Comparison of ENCODE assay signal across 17 mouse cellular contexts in genomic region chr11:7071617-7072016, GRCm38 (mm10). TPM values are rescaled to one million over a fixed set of nuclear protein-coding genes. Genes with fewer than 3 reads are reported as not detected.
A peak's percentile ranks its signal among the peaks of the same experiment; 100 is the strongest.
DNase-seq lines count a peak whose midpoint lies in the region; ATAC-seq and TF ChIP-seq lines count a peak whose summit lies in the region.
"Had no signal": no experiment of that assay in that cellular context is flagged by ENCODE, and none has a peak within 500 bp of the region (broad histone marks: within the 10 kb centered on the region; RNA-seq: fewer than 3 reads in every experiment).

No protein-coding gene starts in this region.

- peaks cover 74% of the 10 kb centered on the region for H3K4me1 ChIP-seq in cerebellum, adult 2 months (ENCODE audit: control insufficient read depth, insufficient read depth, low read length)
- H3K4me1 ChIP-seq in hindbrain, embryonic 15.5 days (replicated peaks): peaks cover 37% of the 10 kb centered on the region
- peaks cover 2% of the 10 kb centered on the region for H3K4me1 ChIP-seq in hindbrain, embryonic 16.5 days (ENCODE audit: control insufficient read depth, insufficient read depth, low read depth, low read length)
- H3K4me1 ChIP-seq in kidney, postnatal 0 days (replicated peaks; ENCODE audit: insufficient read depth, low read length): no peaks in the 10 kb centered on the region
- H3K4me1 ChIP-seq in neural tube, embryonic 15.5 days: peaks cover 38% of the 10 kb centered on the region
- H3K4me1 ChIP-seq: forebrain, embryonic 13.5 days had no signal

- peak overlapping the region; percentile 65 for H3K27ac ChIP-seq in cerebellum, adult 2 months (ENCODE audit: insufficient read depth, low read length)
- H3K27ac ChIP-seq in hindbrain, embryonic 15.5 days (replicated peaks): no peak overlapping the region
- H3K27ac ChIP-seq in hindbrain, embryonic 16.5 days (ENCODE audit: low read depth, low read length): no peak overlapping the region
- no peak overlapping the region; the same call in 1 of the 2 replicates for H3K27ac ChIP-seq in kidney, postnatal 0 days
- H3K27ac ChIP-seq in neural tube, embryonic 15.5 days (replicated peaks): no peak overlapping the region
- H3K27ac ChIP-seq: embryonic facial prominence, embryonic 10.5 days; forebrain, embryonic 13.5 days; heart, adult 2 months; heart, embryonic 13.5 days had no signal

- H3K9ac ChIP-seq in hindbrain, embryonic 15.5 days: no peak overlapping the region
- H3K9ac ChIP-seq in hindbrain, embryonic 16.5 days (ENCODE audit: low read depth, low read length): no peak overlapping the region
- H3K9ac ChIP-seq in kidney, postnatal 0 days (ENCODE audit: low read depth, low read length): no peak overlapping the region
- H3K9ac ChIP-seq in neural tube, embryonic 15.5 days (replicated peaks): no peak overlapping the region
- H3K9ac ChIP-seq: forebrain, embryonic 13.5 days; forebrain, postnatal 0 days; heart, embryonic 13.5 days had no signal

- H3K27me3 ChIP-seq in cerebellum, adult 2 months (ENCODE audit: control insufficient read depth, insufficient read depth, low read length): no peaks in the 10 kb centered on the region
- H3K27me3 ChIP-seq in hindbrain, embryonic 15.5 days: no peaks in the 10 kb centered on the region
- no peaks in the 10 kb centered on the region for H3K27me3 ChIP-seq in hindbrain, embryonic 16.5 days (replicated peaks; ENCODE audit: control insufficient read depth, insufficient read depth, low read length)
- no peaks in the 10 kb centered on the region for H3K27me3 ChIP-seq in kidney, postnatal 0 days (ENCODE audit: insufficient read depth, low read length)
- H3K27me3 ChIP-seq in neural tube, embryonic 15.5 days (replicated peaks): no peaks in the 10 kb centered on the region

- 19% methylated on average over 6 of the region's 6 CpGs for WGBS in cerebellum, adult 2 months
- WGBS in hindbrain, embryonic 15.5 days: 75% methylated on average over 6 of the region's 6 CpGs
- 86% methylated on average over 6 of the region's 6 CpGs for WGBS in hindbrain, embryonic 16.5 days
- 37% methylated on average over 6 of the region's 6 CpGs for WGBS in kidney, postnatal 0 days
- whole genome bisulfite sequencing in neural tube, embryonic 15.5 days: 76% methylated on average over 6 of the region's 6 CpGs

- no peaks in the 10 kb centered on the region for H3K9me3 ChIP-seq in hindbrain, embryonic 15.5 days
- no peaks in the 10 kb centered on the region for H3K9me3 ChIP-seq in hindbrain, embryonic 16.5 days (ENCODE audit: control insufficient read depth, low read length)
- H3K9me3 ChIP-seq in kidney, postnatal 0 days (replicated peaks; ENCODE audit: low read length): no peaks in the 10 kb centered on the region
- H3K9me3 ChIP-seq in neural tube, embryonic 15.5 days (replicated peaks): no peaks in the 10 kb centered on the region
- H3K9me3 ChIP-seq: embryonic facial prominence, embryonic 10.5 days; forebrain, embryonic 13.5 days; heart, embryonic 13.5 days had no signal

- no peaks in the 10 kb centered on the region for H3K36me3 ChIP-seq in hindbrain, embryonic 15.5 days
- no peaks in the 10 kb centered on the region for H3K36me3 ChIP-seq in hindbrain, embryonic 16.5 days (ENCODE audit: control insufficient read depth, insufficient read depth, low read length)
- H3K36me3 ChIP-seq in kidney, postnatal 0 days (ENCODE audit: insufficient read depth, low read length): no peaks in the 10 kb centered on the region
- H3K36me3 ChIP-seq in neural tube, embryonic 15.5 days: no peaks in the 10 kb centered on the region
- H3K36me3 ChIP-seq: embryonic facial prominence, embryonic 10.5 days; heart, embryonic 13.5 days had no signal

- no peak overlapping the region for H3K4me2 ChIP-seq in hindbrain, embryonic 15.5 days
- H3K4me2 ChIP-seq in hindbrain, embryonic 16.5 days (ENCODE audit: low read length): no peak overlapping the region
- H3K4me2 ChIP-seq in kidney, postnatal 0 days (ENCODE audit: low read length): no peak overlapping the region
- H3K4me2 ChIP-seq in neural tube, embryonic 15.5 days: no peak overlapping the region
- H3K4me2 ChIP-seq: forebrain, embryonic 13.5 days; heart, embryonic 13.5 days had no signal

- peak overlapping the region; percentile 11 for H3K4me3 ChIP-seq in cerebellum, adult 2 months (replicated peaks; ENCODE audit: insufficient read depth, low read depth, low read length)
- no peak overlapping the region for H3K4me3 ChIP-seq in hindbrain, embryonic 15.5 days
- H3K4me3 ChIP-seq in hindbrain, embryonic 16.5 days (ENCODE audit: low read length): no peak overlapping the region
- H3K4me3 ChIP-seq in kidney, postnatal 0 days (replicated peaks; ENCODE audit: low read depth, low read length): no peak overlapping the region
- no peak overlapping the region for H3K4me3 ChIP-seq in neural tube, embryonic 15.5 days (replicated peaks)
- H3K4me3 ChIP-seq: embryonic facial prominence, embryonic 10.5 days; forebrain, embryonic 13.5 days; heart, adult 2 months; heart, embryonic 13.5 days had no signal

- no peak for TF ChIP-seq CTCF in cerebellum, adult 2 months (IDR thresholded peaks at IDR 0.05; ENCODE audit: borderline replicate concordance, insufficient read depth, low read depth, low read length)
- no peak for TF ChIP-seq CTCF in kidney, postnatal 0 days (IDR thresholded peaks at IDR 0.05; ENCODE audit: low read depth)

- DNase-seq in cerebellum, adult 2 months: no peak
- no peak for DNase-seq in cerebellum, postnatal 14 days
- no peak for DNase-seq in kidney, postnatal 0 days (ENCODE audit: low spot score)
- no peak for DNase-seq in kidney, adult 11 months
- DNase-seq: adrenal gland, postnatal 14 days; cerebellum, adult 9-10 months; forebrain, postnatal 0 days; gastrocnemius, postnatal 14 days; heart, adult 2 months; heart, postnatal 36 days had no signal

- ATAC-seq in hindbrain, embryonic 15.5 days (ENCODE audit: low FRiP score, low read depth): peak; percentile 9; the same call in 1 of the 2 replicates
- no peak for ATAC-seq in hindbrain, embryonic 16.5 days
- peak; percentile 37; the same call in 1 of the 2 replicates for ATAC-seq in kidney, postnatal 0 days (replicated peaks; ENCODE audit: low FRiP score, low read depth)
- no peak for ATAC-seq in neural tube, embryonic 15.5 days (ENCODE audit: low FRiP score)
- ATAC-seq: activated CD4-positive, CD25-positive, alpha-beta regulatory T cell, adult 4 months; forebrain, postnatal 0 days had no signal

- no peak for TF ChIP-seq POLR2A in cerebellum, adult 2 months (IDR thresholded peaks at IDR 0.05; ENCODE audit: borderline replicate concordance, insufficient read depth, low read length)

RNA-seq across cellular contexts. Expression of gene Adcy1, which starts 8.3 kb away (rescaled TPM):
- 258 and 326 TPM in 2 replicates for polyA plus RNA-seq in cerebellum, adult 2 months (2012; rRNA removed)
- 12.3 and 12.8 TPM in 2 replicates for polyA plus RNA-seq in hindbrain, embryonic 15.5 days (2015; fragmentation: Nextera tagmentation; extraction: Ambion mirVana)
- polyA plus RNA-seq in hindbrain, embryonic 16.5 days (2015; fragmentation: Nextera tagmentation; extraction: Ambion mirVana): 13.1 and 15.2 TPM in 2 replicates
- polyA plus RNA-seq in kidney, postnatal 0 days (2015; fragmentation: Nextera tagmentation; extraction: Ambion mirVana): 1.8 and 2.0 TPM in 2 replicates
- polyA plus RNA-seq in neural tube, embryonic 15.5 days (2015; fragmentation: Nextera tagmentation; extraction: Ambion mirVana): 11.5 and 13.3 TPM in 2 replicates

Comparison
In these comparisons a context has a peak if more than half of its experiments do, and no peak if none do; other contexts are left out.
1. ATAC-seq: peak in hindbrain, embryonic 15.5 days (single experiment) and kidney, postnatal 0 days (single experiment); none in hindbrain, embryonic 16.5 days (single experiment) and neural tube, embryonic 15.5 days (single experiment).
2. RNA of gene Adcy1, which starts 8.3 kb away (polyA plus RNA-seq): 258 to 326 TPM in cerebellum, adult 2 months; 13.1 to 15.2 TPM in hindbrain, embryonic 16.5 days, 11.5 to 13.3 TPM in neural tube, embryonic 15.5 days, 12.3 to 12.8 TPM in hindbrain, embryonic 15.5 days and 1.8 to 2.0 TPM in kidney, postnatal 0 days; every median in the first group is over 10 times any median in the second.